Mouse (Mus musculus) B cell, adult 62 days (primary cell): ENCODE results near the gene Srp54b. TPM values are rescaled to one million over a fixed set of nuclear protein-coding genes. Genes with fewer than 3 reads are reported as not detected.

Experiments used
- total RNA-seq: library from RNA; stranded (reverse); gene quantifications from 4 replicates; pipeline ENCODE4 v1.2.4, GENCODE M21; 2023

Srp54b gene
- total RNA-seq, result 49.7 to 59.9 TPM (median 53.8 TPM) in 4 replicates

GRCm38 (mm10) chr12:55154559-55155448 is at the start of gene Srp54b:
Gene Srp54b, plus strand, starts transcription at chr12:55155104.

GRCm38 (mm10) chr12:55124242-55124641 is 30.7 kb upstream of the Srp54b start, which contains the start of gene Fam177a:
Gene Fam177a, plus strand, starts transcription at chr12:55124469.

GRCm38 (mm10) chr12:55199306-55199705 is 44.4 kb downstream of the Srp54b start, which contains the start of gene 1700047I17Rik2:
Gene 1700047I17Rik2, plus strand, starts transcription at chr12:55199592.

GRCm38 (mm10) chr12:55229626-55230519 is 75.0 kb downstream of the Srp54b start, which contains the start of gene Srp54c:
Gene Srp54c, plus strand, starts transcription at chr12:55230168.

Other genes with a start within 250 kb of the Srp54b start
- not detected in 4 replicates for gene Gm20403, start 168.6 kb upstream of the Srp54b start, total RNA-seq
- 245 to 271 TPM (median 264 TPM) in 4 replicates for gene Baz1a, start 140.8 kb upstream of the Srp54b start, total RNA-seq
- 5.3 to 10.0 TPM (median 6.5 TPM) in 4 replicates for gene 2700097O09Rik, start 75.0 kb upstream of the Srp54b start, total RNA-seq
- gene Srp54a, start 74.8 kb upstream of the Srp54b start, total RNA-seq, result 56.5 to 81.8 TPM (median 77.5 TPM) in 4 replicates
- 6.9 to 9.1 TPM in 2 of 4 replicates, not detected in the others for gene Fam177a, start 30.6 kb upstream of the Srp54b start, total RNA-seq
- 4.5 to 10.9 TPM (median 9.8 TPM) in 3 of 4 replicates, not detected in the other for gene 1700047I17Rik2, start 44.5 kb downstream of the Srp54b start, total RNA-seq
- 20.3 to 28.0 TPM (median 23.3 TPM) in 4 replicates for gene Srp54c, start 75.1 kb downstream of the Srp54b start, total RNA-seq
- gene 1110008L16Rik, start 144.5 kb downstream of the Srp54b start, total RNA-seq, result 10.6 to 11.9 TPM (median 11.6 TPM) in 4 replicates
- gene Ppp2r3c, start 147.9 kb downstream of the Srp54b start, total RNA-seq, result 18.8 to 27.6 TPM (median 21.5 TPM) in 4 replicates
- 86.9 to 95.3 TPM (median 89.5 TPM) in 4 replicates for gene Psma6, start 229.1 kb downstream of the Srp54b start, total RNA-seq